Mouse (Mus musculus) thymus, postnatal 4 days (tissue): ENCODE measurements at regions not wholly inside any gene's neighbourhood (a gene's known extent, or its start where the extent isn't known, plus 50 kb on each side); places are given as distances from the start of the nearest gene placed in this dataset.

Experiments used
- DNase-seq: peaks from one replicate; pipeline ENCODE4 v3.0.0; 2021

DNA sequence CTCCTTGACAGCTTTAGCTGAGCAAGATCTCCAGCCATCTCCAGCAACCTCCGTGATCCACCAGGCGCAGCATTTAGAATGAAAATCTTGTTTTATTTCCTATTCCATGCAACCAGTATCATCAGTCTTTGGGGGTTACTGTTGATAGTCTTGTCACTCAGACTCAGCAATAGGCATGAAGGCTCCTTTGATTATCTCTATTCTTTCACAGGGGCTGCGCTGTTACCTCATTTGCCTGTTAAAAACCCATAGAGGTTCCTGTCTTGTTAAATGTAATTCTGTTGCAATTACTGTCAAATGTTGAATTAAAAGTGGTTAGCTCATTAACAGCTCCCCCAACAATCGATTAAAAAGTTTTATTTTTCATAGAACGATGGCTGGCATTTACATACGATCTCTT, 502.7 kb downstream of the Olfm4 start:
- no peak for DNase-seq

DNA sequence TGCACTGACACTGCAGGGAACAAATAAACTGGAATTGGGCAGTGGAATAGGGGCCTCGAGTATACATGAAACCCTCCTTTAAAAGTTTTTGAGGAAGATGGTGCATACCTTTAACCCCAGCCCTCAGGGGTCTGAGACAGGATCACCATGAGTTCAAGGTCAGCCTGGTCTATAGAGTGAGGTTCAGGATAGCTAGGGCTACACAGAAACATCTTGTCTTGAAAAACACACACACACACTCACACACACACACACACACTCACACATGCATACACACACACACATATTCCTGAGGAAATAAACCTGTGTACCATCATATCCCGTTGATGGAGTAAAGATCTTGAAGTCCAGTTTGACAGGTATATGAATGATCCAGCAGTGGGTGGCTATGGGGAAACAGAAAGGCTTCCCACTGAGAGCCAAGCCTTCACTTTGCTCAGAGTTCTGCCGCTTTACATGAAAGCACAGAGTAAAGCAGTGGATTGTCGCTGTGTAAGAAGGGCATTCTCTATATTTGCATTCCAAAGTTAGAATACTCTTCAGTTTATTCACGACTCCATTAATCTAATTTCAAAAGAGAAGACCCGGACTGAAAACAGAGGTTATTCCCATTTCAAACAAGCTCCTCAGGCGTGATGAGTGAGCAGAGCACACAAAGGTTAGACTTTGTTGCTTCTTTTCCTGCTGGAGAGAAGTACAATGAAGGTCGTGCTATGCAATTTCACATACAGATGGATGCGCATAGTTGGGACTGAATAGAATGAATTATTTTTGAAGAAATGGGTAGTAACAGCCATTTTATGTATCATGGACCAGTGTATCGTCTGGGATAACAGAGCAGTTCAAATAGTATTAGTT, 508.4 kb downstream of the Olfm4 start:
- DNase-seq, result no peak

DNA sequence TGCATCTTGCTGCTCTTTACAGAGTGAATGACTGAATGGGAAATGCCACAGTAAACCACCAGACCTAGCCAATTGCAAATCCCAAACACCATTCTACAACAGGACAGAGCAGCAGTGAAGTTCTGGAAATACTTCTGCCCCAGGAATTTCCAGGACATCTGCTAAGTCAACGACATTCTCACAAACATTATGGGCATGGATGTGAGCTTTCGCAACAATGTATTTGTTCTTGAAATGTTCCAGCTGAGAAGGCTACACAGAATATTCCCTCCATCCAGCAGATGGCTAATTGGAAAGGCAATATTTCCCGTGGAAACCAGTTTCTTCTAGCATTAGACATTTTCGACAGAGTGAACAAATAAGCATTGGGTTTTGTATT, 509.0 kb downstream of the Olfm4 start:
- no peak for DNase-seq

DNA sequence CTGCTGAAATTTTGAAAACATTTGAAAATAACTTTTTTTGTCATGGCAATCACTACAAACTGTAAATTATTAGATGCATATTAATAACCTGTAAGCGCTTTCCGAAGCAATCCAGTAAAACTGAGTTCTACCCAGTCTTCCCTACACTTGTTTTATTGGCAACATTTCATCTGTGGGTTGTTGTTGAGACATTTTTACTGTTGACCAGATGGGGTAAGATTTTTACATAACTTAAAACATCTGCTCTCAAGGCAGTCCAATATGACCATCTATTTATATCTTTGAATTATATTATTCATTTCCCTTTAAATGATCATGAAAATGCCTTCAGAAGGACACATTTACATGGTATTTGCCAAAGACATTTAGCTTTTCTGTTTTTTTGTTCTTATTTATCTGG, 520.5 kb downstream of the Olfm4 start:
- no peak for DNase-seq

DNA sequence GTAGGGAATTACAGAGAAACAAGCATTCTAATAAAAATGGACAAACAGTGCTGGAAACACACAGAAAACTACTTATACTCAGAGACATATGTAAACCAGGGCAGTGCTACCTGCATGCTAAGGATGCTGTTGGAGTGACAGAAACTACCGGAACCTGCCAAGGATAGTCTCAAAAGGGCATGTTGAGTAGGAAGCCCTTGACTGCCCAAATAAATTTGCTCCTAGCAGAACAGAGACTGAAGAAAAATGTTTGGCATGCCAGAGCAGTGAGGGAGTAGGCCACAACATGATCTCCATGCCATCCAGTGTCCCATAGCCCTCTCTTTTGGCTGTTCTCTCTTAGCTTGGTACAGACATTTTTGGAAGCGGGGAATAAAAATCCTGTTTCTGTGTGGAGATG, 532.7 kb downstream of the Olfm4 start:
- no peak for DNase-seq

DNA sequence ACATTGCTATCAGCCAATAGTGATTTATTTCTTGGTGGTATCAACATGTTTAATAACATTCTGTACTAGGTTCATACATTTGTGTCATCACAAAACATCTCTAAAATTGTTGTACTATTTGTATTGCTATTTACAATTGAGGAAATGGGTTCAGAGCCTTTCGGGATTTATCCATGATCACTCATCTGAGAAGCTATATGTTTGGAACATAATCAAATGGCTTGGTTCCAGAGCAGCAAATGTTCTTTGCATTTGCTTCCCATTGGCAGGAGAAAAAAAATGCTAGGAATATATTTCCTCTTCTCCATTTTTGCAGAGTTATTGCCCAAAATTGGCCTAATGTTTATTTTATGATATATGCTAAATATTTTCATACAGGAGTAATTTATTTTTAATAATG, 537.3 kb downstream of the Olfm4 start:
- no peak for DNase-seq

DNA sequence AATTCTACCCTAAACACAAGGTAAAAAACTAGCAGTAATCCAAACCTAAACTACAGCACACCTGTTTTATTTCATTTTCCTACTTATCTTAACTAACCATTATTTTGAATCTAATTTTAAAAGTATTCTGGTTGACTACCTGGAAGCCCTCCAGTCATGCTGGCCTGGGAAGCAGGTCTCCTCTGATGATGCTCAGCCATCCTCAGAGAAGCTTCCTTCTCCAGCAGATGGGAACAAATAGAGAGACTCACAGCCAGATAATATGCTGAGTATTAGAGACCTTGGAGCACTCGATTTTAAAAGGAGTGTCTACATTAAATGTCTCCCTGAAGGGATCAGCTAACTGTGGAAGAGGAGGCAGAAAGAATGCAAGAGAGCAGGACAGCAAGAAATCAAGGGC, 537.8 kb downstream of the Olfm4 start:
- no peak for DNase-seq

DNA sequence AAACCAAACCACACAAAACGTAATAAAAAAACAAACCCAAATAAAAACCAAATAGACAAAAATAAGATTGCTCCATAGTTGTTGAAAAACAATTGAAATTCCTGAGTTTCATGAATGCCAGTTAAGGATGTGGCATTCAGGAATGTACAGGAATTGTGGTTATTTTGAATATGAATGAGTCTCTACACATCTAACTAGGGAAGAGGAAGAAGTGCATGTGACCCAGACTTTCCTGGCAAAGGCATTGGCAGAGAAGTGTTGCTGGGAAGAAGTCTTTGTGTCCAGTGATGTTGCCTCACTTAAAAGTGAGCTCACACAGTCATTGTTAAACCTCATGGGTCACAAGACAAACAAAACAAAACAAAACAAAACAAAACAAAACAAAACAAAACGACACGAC, 538.7 kb downstream of the Olfm4 start:
- no peak for DNase-seq

DNA sequence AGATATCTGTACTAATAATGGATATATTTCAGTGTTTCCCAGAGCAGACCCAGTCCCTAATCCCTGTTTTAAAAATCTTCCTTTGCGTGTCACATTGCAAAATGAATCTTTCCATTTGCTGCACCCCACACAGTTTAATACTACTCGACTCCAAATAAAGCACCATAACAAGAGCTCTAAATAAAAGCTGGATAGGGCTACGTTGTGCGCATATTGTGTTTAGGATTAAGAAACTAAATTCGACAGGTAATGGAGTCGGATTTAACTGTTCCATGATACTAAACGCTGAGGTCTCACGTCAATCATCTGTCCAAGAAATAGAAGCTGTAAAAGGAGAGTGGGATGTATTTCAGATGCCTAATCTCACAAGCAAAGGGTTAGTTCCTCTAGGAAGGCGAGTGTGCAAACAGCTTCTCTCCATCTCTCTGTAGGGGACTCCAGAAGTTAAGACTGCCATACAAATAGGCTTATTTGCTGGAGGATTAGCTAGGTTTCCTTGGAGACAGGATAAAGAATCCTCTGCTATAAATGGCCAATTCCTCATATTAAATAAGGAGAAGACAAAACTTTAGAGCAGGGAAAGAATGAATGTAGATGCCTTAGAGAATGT, 544.6 kb downstream of the Olfm4 start:
- no peak for DNase-seq

DNA sequence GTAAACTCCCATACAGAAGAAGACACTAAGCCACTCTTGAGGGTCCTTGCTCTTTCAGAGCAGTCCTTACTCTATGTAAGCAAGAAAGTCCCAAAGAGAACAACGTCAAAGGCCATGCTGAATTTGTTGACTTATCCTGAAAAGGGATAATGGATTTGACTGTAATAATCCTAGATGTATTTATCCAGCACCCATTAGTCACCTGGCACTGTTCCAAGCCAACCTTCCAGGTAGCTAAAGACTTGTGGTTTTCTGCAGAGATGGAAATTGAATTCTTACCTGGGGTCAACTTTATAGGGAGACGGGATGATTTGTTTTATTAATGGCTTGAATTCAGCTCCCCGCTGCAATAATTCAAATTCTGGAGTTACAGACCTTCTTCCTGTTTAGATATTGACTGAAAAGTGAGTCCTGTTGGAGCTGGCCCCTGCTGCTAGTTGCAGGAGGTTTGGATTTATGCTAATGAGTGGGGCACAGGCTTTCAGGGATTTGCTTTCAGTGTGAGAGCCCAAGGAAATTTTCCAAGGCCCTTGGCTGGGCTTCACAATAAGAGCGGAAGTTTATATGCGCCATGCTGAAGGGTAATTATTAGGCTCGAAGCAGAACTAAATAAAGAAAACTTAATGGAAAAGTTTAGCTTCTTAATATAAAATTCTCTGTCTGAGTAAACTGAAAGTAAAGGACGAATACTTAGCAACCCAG, 552.3 kb downstream of the Olfm4 start:
- DNase-seq, result no peak

DNA sequence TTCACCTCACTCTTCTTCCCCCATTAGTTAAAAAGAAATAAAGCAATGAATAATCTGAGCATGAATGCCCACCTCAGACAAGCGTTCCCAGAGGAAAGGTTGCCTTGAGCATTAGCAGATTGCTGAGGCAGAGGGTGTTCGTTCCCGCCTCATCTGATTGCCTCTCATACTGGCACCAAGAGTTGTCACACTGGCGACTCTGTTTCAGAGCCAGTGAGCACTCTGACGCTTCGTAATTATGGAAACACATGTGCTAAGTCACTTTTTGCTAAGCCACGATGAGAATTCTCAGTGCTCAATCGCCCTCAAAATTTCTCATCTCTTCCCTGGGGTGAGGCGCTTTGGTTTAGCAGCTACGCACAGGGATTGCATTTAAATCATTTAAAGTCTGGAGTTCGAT, 576.1 kb downstream of the Olfm4 start:
- no peak for DNase-seq
